Mouse (Mus musculus) lung, postnatal 0 days (tissue): ENCODE data around the gene Ddx1.

Experiments used
- CTCF ChIP-seq: IDR thresholded peaks from 2 replicates; pipeline ENCODE4 v1.5.1; 2016; ENCODE audit warnings: antibody characterized with exemption, mild to moderate bottlenecking
- EP300 ChIP-seq: IDR thresholded peaks from 2 replicates; pipeline ENCODE4 v1.6.1; 2016; ENCODE audit warnings: antibody characterized with exemption, mild to moderate bottlenecking, control low read depth

DNA sequence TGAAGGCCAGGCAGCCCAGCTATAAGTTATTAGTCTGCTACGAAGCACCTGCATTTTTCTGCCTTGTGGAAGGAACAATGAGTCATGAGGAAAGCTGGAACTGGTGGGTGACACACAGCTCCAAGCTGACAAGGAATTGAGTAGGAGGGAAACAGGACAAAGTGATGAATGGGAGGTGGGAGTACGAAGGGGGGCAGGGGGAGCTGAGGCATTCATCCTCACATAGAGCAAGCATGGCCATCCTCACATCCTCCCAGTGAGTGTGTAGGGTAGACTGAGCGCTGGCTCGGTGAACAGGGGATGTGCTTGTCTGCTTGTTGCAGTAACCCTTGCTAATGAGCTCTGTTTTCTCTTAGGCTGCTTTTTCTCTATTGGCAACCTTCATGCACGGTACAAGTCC lies 81.9 kb downstream of the Ddx1 start:
- no peak for TF ChIP-seq EP300
- TF ChIP-seq CTCF = no peak
